Mouse (Mus musculus) layer of hippocampus, postnatal 10 days (tissue): ENCODE data around the gene Mpp3. TPM values are rescaled to one million over a fixed set of nuclear protein-coding genes. Genes with fewer than 3 reads are reported as not detected.

Experiments used
- DNase-seq, 2 experiments: peaks; one replicate each; pipeline ENCODE4 v3.0.0; 2021; ENCODE audit warnings: low spot score in 2 of 2
- total RNA-seq, 2 experiments: library from RNA; stranded (reverse); gene quantifications; 2 replicates each; pipeline ENCODE4 v1.2.3; 2021

The Mpp3 gene
- total RNA-seq, 2 experiments from 2014 or later, result 70.1 to 79.5 TPM

- no peak for DNase-seq
Observed at GRCm38 (mm10) chr11:101980603-101981157, 47.6 kb downstream of the Mpp3 start.

- DNase-seq, result no peak
Observed at GRCm38 (mm10) chr11:101979140-101979539, 49.1 kb downstream of the Mpp3 start.

GRCm38 (mm10) chr11:101976949-101977348 is 51.3 kb downstream of the Mpp3 start:
- no peak for DNase-seq

- DNase-seq, result peak in 1 of 2 experiments; percentile 43
Observed at GRCm38 (mm10) chr11:101974923-101975322, 53.3 kb downstream of the Mpp3 start.

- no peak for DNase-seq
Observed at GRCm38 (mm10) chr11:101974181-101974580, 54.1 kb downstream of the Mpp3 start.

GRCm38 (mm10) chr11:101973496-101973895 is 54.8 kb downstream of the Mpp3 start:
- DNase-seq, result no peak

GRCm38 (mm10) chr11:101972651-101973050 is 55.6 kb downstream of the Mpp3 start:
- DNase-seq, result no peak

- no peak for DNase-seq
Observed at GRCm38 (mm10) chr11:101972097-101972496, 56.2 kb downstream of the Mpp3 start.

- no peak for DNase-seq
Observed at GRCm38 (mm10) chr11:101971410-101971809, 56.9 kb downstream of the Mpp3 start.

GRCm38 (mm10) chr11:101969835-101970234 is 58.4 kb downstream of the Mpp3 start:
- no peak for DNase-seq

GRCm38 (mm10) chr11:101968791-101969190 is 59.5 kb downstream of the Mpp3 start:
- peak; percentile 88 to 91 for DNase-seq

- no peak for DNase-seq
Observed at GRCm38 (mm10) chr11:101968311-101968710, 60.0 kb downstream of the Mpp3 start.

GRCm38 (mm10) chr11:101966965-101967614 is 61.2 kb downstream of the Mpp3 start, which contains the start of gene Sost:
TSS of gene Sost (minus strand) at chr11:101967015.
- no peak for DNase-seq

- DNase-seq, result no peak
Observed at GRCm38 (mm10) chr11:101965553-101965952, 62.7 kb downstream of the Mpp3 start.

GRCm38 (mm10) chr11:101964647-101965046 is 63.6 kb downstream of the Mpp3 start:
- DNase-seq, result no peak

GRCm38 (mm10) chr11:101963473-101964291 is 64.6 kb downstream of the Mpp3 start:
- peak; percentile 53 to 56 for DNase-seq

- no peak for DNase-seq
Observed at GRCm38 (mm10) chr11:101963043-101963442, 65.2 kb downstream of the Mpp3 start.

GRCm38 (mm10) chr11:101957476-101957875 is 70.8 kb downstream of the Mpp3 start:
- no peak for DNase-seq

- no peak for DNase-seq
Observed at GRCm38 (mm10) chr11:101953441-101953840, 74.8 kb downstream of the Mpp3 start.

GRCm38 (mm10) chr11:101952541-101953341 is 75.5 kb downstream of the Mpp3 start:
- no peak for DNase-seq

- no peak for DNase-seq
Observed at GRCm38 (mm10) chr11:101950021-101950420, 78.2 kb downstream of the Mpp3 start.
